Mouse (Mus musculus) E14TG2a.4 (cell line): ENCODE measurements at regions not wholly inside any gene's neighbourhood (a gene's known extent, or its start where the extent isn't known, plus 50 kb on each side); places are given as distances from the start of the nearest gene placed in this dataset.

Experiments used
- CTCF ChIP-seq: conservative IDR thresholded peaks from 2 replicates; pipeline ENCODE4 v1.5.1; 2014; ENCODE audit warnings: low read length
- NANOG ChIP-seq: IDR thresholded peaks from 2 replicates; pipeline ENCODE4 v1.6.1; 2014; ENCODE audit warnings: borderline replicate concordance, low read length, mixed read lengths
- POU5F1 ChIP-seq: IDR thresholded peaks from 2 replicates; pipeline ENCODE4 v1.6.1; 2014; ENCODE audit warnings: low read length, borderline replicate concordance

DNA sequence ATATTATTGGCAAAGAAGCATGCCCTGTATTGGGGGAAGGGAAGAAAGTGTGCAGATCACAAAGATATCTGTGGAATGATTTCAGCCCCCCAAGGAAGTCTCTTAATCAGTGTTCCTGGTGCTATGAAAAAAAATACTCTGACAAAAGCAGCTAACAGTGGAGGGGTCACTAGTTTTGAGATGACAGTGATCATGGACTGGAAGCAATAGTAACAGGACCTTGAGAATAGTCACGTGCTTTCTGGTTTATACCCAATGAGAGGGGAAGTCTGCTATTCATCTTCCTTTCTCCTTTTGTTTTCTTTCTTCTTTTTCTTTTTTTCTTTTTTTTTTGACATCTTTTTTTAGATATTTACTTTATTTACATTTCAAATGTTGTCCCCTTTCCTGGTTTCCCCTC is 79.1 kb upstream of the Ddit4l start:
- TF ChIP-seq CTCF (no peak), NANOG (no peak), POU5F1 (no peak)
